Mouse (Mus musculus) granulocyte monocyte progenitor cell, adult 5-6 weeks (primary cell): ENCODE measurements around the gene Arl13a. TPM values are rescaled to one million over a fixed set of nuclear protein-coding genes. Genes with fewer than 3 reads are reported as not detected.
A peak's percentile ranks its signal among the peaks of the same experiment; 100 is the strongest.
"Not testable (repeated sequence)": the region's sequence is repeated elsewhere in the genome, so short reads cannot be mapped to it uniquely, and the experiment has no call there.

Source experiments
- ATAC-seq: replicated peaks from 2 replicates; pipeline ENCODE4 v1.8.0; 2016; ENCODE audit warnings: mild to moderate bottlenecking, moderate TSS enrichment, inconsistent platforms; ENCODE audit not compliant: poor library complexity, severe bottlenecking
- total RNA-seq, 2 experiments: library from RNA; stranded (forward) in 1 of 2; stranded (reverse) in 1 of 2; fragments of 200-712, 200-1000 nt in 1 of 2; fragments of >200 nt in 1 of 2; fragmentation: Nextera tagmentation in 1 of 2; gene quantifications; 2 replicates each; pipeline ENCODE4 v1.2.3; 2014 to 2017

Arl13a gene
- total RNA-seq (2014; fragmentation: Nextera tagmentation) (not detected in 2 replicates), total RNA-seq (2017) (not detected in 2 replicates)

DNA sequence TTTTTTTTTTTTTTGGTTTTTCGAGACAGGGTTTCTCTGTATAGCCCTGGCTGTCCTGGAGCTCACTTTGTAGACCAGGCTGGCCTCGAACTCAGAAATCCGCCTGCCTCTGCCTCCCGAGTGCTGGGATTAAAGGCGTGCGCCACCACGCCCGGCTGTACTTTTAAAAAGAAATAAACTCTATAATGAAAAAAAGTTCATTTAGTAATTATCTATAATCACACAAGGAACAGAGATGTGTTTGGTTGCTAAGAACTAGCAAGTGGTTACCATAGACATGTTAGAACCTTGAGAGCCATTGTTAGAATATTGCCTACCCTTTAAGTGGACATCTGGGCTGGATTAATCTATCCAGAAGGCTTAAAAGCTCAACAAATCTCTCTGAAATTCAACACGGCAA is at the start of gene Arl13a:
TSS of gene Arl13a (plus strand) at position 301 of the 400 bp plus-strand sequence.
- not testable (repeated sequence) for ATAC-seq

- ATAC-seq: peak; percentile 61
These were observed 47.3 kb upstream of the Arl13a start for GRCm38 (mm10) chrX:134140024-134140423.

DNA sequence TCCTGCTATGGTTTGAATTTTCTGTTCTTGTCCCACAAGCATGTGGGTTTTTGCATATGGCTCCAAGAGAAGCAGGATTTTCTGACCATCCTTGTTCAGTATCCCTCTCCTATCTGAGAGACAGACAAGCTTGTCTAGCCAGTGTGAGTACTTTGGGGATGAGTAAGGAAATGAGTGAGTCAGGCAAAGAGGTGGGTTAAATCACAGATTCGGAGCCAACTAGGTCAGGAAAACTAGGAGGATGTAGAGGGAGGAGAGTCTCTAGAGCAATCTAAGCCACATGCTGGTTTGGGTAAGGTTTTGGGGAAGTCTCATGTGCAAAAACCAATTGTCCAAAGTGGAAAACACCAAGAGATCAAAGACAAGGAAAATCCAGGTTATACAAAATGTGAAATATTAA is 45.8 kb upstream of the Arl13a start:
- ATAC-seq: no peak

DNA sequence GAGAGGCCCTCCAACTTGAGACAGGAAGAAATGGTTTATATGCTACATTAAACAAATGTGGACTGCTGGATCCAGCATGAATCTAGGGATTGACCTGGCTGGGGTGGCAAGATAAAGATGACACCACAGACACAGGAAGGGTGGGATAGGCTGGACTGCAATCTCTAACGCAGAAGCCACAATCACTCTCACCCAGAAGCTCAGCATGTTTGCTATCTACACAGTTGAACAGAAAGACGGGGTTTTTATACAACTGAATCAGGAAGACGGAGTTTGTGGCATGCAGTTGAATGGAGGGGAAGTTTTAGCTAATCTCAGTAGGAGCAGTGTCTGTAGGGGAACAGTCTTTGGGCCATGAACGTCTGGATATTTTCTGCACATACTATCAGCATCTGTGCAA is 45.3 kb upstream of the Arl13a start:
- ATAC-seq: no peak; the same call in 1 of the 2 replicates

DNA sequence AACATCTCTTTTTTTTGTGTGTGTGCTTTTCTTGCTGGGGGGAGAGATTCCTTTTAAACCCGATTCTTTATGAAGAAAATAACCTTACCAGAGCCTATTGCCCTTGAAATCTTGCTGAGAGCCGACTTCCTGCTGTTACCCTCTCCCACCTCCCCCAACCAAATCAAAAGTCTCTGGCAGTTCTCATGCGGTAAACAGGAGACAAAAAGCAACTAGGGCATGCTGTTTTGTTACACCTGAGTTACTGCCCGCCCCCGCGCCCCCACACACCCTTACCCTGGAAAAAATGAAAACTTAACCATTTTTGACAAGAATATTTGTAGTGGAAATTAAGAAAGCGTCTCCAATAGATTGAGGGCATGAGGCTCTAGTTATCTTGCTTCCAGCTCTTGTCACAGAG is 29.1 kb upstream of the Arl13a start:
- no peak for ATAC-seq

DNA sequence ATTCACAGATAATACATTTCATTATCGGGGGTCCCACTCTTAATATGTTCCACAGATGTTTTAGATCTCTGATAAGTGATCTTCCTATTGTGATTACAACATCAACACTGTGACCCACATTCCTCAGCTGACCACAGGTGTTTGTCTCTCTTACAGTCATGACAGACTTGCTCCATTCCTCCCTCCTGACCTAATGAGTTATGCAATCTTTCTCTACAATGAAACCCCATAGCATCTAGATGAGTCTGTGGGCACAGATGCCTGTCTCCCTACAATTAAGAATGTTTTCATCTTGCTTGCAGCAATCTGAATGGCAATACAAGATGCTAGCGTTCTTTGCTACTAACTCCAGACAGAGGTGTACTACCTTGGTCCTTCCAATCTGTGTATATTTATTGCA is 26.9 kb upstream of the Arl13a start:
- peak; percentile 81 for ATAC-seq

DNA sequence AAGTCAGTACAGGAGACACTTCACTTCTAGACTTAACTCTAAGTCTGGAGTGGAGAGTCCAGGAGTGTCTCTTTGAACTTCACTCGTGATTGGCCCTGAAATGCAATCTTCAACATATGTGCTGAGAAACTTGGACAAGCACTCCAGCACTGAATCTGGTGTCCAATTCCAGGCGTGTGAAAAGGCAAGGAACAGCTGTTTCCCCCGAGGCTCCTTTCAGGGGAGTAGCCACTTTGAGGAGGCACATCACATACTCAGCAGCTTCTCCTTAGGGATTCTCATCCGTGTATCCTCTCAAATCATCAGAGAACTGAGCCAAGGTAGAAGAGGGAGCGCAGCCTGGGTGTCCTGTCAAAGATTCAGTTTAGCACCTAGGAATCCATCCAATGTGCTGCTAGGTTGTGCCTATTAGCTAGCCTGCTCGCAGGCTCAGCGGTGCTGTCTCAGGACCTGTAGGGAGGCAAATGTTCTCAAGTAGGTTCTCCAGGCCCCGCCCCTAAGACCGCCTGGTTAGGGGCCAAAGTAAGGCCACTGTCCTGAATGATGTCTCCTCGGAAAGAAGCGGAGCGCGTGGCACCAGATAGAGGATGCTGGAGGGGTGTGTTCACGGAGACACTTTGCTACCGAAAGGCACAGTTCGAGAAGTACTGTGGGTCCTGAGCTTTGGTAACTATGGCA is 25.1 kb upstream of the Arl13a start, which contains the start of gene Xkrx:
TSS of gene Xkrx (minus strand) at position 34 of the 678 bp plus-strand sequence.
- no peak for ATAC-seq

DNA sequence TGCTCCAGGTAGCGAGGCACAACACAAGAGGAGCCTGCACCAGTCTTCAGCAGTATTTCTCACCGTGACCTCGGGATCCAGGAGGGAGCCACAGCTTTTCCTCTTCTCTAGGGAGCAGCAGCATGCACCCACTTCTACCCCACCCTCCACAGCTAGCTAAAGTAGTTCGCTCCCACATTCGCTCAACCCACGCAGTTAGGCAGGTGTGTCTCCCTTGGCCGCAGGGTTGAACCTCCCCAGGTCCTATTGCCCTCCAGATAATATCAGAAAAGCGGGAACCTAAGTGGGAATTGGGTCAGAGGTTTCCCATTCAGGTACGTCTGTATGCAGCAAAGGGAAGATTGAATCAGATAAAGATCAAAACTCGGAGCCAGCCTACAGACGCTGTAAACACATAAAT is 24.5 kb upstream of the Arl13a start:
- ATAC-seq: no peak

GRCm38 (mm10) chrX:134163484-134163883 is 23.8 kb upstream of the Arl13a start:
- peak; percentile 86 for ATAC-seq

DNA sequence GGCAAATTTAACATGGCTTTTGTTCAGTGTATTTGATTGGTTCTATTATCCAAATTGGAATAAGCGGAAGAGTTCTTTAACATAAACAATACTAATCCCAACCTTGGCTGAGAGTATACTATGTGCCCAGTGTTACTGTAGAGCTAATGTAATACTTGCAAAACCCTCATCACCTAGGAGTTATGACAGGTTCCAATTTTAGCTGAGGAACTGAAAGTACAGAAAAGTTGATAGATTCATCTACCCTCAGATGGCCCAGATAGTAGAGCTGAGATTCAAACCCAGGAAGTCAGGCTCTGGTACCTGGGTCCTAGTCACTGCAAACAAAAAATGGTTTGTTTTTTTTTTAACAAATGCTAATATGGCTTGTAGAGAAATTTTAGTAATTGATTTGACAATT is 16.7 kb upstream of the Arl13a start:
- peak; percentile 68 for ATAC-seq

GRCm38 (mm10) chrX:134174699-134175098 is 12.6 kb upstream of the Arl13a start:
- no peak for ATAC-seq

- ATAC-seq: no peak
These were observed 21.2 kb downstream of the Arl13a start for GRCm38 (mm10) chrX:134208491-134208890.

DNA sequence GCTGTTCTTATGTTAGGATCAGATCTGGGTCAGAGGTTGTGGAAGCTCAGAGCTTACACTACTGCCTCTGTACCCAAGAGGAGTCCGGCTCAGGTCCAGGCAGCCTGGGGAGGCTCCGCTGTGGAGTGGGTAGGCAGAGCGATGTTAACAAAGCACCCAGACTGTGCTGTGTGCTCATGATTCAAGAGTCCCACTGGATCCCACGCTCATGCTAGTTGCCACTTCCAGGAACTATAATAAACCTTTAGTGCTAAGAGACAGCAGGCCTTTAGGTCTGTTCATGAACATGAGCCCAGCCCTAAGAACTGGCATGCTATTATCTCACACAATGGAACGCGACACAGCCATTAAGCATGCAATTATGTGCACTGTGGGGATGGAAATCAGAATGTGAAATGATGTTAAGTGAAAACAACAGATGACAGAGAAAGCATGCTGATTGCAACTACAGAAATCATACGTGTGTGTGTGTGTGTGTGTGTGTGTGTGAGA is 23.9 kb downstream of the Arl13a start:
- ATAC-seq: no peak

- no peak for ATAC-seq
These were observed 30.9 kb downstream of the Arl13a start for GRCm38 (mm10) chrX:134218161-134218560.

- no peak for ATAC-seq
These were observed 33.3 kb downstream of the Arl13a start for GRCm38 (mm10) chrX:134220618-134221017.

- no peak for ATAC-seq
These were observed 34.6 kb downstream of the Arl13a start, which contains the start of gene Nox1 for GRCm38 (mm10) chrX:134221856-134222255. TSS of gene Nox1 (minus strand) at chrX:134221956.

GRCm38 (mm10) chrX:134233048-134233447 is 45.7 kb downstream of the Arl13a start:
- ATAC-seq: no peak

DNA sequence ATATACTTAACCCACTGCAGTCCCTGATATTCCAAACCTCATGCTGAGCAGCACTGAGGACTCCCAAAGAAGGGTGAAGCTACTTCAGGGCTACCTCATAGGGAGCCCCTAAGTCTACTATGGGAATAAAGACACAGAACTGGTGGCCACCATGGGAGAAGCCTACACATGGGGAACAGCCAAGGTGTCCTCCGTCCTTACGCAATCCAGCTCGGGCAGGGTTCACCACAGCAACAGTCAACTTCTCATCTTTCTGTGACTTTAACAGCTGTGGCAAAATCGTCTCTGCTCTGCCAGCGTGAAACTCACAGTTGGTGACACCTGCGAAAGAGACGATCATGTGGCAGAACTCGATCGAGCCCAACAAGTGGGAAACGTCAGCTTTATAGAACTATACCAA is 51.0 kb downstream of the Arl13a start:
- peak; percentile 67 for ATAC-seq

DNA sequence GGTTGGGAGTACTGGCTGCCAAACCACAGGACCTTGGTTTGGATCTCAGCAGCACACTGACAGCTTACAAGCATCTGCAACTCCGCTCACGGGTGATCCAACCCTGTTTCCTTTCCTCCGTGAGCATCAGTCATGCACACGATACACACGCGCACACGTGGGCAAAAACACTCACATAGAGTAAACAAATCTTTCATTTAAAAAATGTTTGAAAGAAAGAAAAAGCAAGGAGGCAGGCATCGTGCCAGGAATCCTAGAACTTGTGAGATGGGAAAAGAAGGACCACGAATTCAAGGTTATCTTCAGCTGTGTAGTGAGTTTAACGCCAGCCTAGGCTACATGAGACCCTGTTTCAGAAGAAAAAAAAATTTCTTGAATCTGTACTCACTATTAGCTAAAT is 58.6 kb downstream of the Arl13a start:
- no peak for ATAC-seq

DNA sequence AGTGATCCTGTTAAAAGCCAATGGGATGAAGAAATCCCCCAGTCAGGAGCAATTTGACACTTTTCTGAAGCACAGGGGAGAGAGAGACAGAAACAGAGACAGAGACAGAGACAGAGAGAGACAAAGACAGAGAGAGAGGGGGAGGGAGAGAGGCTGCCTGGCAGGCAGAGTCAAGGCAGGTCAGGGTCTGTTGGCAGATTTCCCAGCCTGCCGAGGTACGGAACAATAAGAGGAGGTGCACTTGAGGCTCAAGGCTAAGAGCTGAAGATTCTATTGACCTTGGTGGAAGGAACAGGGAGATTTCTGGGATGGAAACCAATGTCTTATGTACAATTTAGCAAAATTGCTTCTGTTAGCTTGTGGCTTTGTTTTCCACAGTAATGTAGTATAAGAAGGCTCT is 60.9 kb downstream of the Arl13a start:
- no peak for ATAC-seq
